Comparison of ENCODE assay signal across 9 mouse cellular contexts in genomic region chr1:193510066-193510793, GRCm38 (mm10).
A peak's percentile ranks its signal among the peaks of the same experiment; 100 is the strongest.
DNase-seq lines count a peak whose midpoint lies in the region; ATAC-seq and TF ChIP-seq lines count a peak whose summit lies in the region.
"Had no signal": no experiment of that assay in that cellular context is flagged by ENCODE, and none has a peak within 500 bp of the region (broad histone marks: within the 10 kb centered on the region; RNA-seq: fewer than 3 reads in every experiment).

No protein-coding gene starts in this region.

- no peak overlapping the region for H3K27ac ChIP-seq in heart, embryonic 15.5 days
- H3K27ac ChIP-seq in intestine, embryonic 14.5 days (ENCODE audit: low read depth), result peak overlapping the region; percentile 70
- 0 out of 2 replicates have a peak overlapping the region, but pooled peaks have one; percentile 14 for H3K27ac ChIP-seq in limb, embryonic 10.5 days
- no peak overlapping the region for H3K27ac ChIP-seq in hindbrain, postnatal 0 days

- no peak overlapping the region for H3K9ac ChIP-seq in heart, embryonic 15.5 days
- H3K9ac ChIP-seq in intestine, embryonic 14.5 days (ENCODE audit: low read length), result no peak overlapping the region
- H3K9ac ChIP-seq in hindbrain, postnatal 0 days (replicated peaks; ENCODE audit: low read length), result no peak overlapping the region

- H3K27me3 ChIP-seq in heart, embryonic 15.5 days, result no peaks in the 10 kb centered on the region
- H3K27me3 ChIP-seq in intestine, embryonic 14.5 days (replicated peaks; ENCODE audit: control insufficient read depth, insufficient read depth, low read length), result no peaks in the 10 kb centered on the region
- 0 out of 2 replicates have a peak, but pooled peaks cover 17% of the 10 kb centered on the region for H3K27me3 ChIP-seq in limb, embryonic 10.5 days (ENCODE audit: low read depth, poor library complexity, severe bottlenecking)
- H3K27me3 ChIP-seq in hindbrain, postnatal 0 days (ENCODE audit: insufficient read depth, low read length), result no peaks in the 10 kb centered on the region

- H3K4me3 ChIP-seq in heart, embryonic 15.5 days, result no peak overlapping the region
- peak overlapping the region; percentile 22; the same call in 1 of the 2 replicates for H3K4me3 ChIP-seq in intestine, embryonic 14.5 days (ENCODE audit: low read depth, low read length)
- H3K4me3 ChIP-seq in limb, embryonic 10.5 days, result no peak overlapping the region
- no peak overlapping the region for H3K4me3 ChIP-seq in hindbrain, postnatal 0 days (ENCODE audit: low read length)

- no peaks in the 10 kb centered on the region; the same call in 1 of the 2 replicates for H3K4me1 ChIP-seq in heart, embryonic 15.5 days (replicated peaks)
- peaks cover 22% of the 10 kb centered on the region; the same call in 1 of the 2 replicates for H3K4me1 ChIP-seq in intestine, embryonic 14.5 days (replicated peaks; ENCODE audit: control insufficient read depth, insufficient read depth, low read length)
- peaks cover 29% of the 10 kb centered on the region for H3K4me1 ChIP-seq in limb, embryonic 10.5 days
- no peaks in the 10 kb centered on the region for H3K4me1 ChIP-seq in hindbrain, postnatal 0 days (ENCODE audit: insufficient read depth, low read length)

- ATAC-seq in heart, embryonic 15.5 days (replicated peaks; ENCODE audit: insufficient number of reproducible peaks, insufficient read depth, low FRiP score, low read depth), result peak; percentile 20; the same call in 1 of the 2 replicates
- ATAC-seq in intestine, embryonic 14.5 days (replicated peaks; ENCODE audit: low FRiP score, low TSS enrichment, low read depth), result peak; percentile 87
- no peak for ATAC-seq in hindbrain, postnatal 0 days

- WGBS in heart, embryonic 15.5 days, result 62% methylated on average over 8 of the region's 8 CpGs
- 48% methylated on average over 8 of the region's 8 CpGs for WGBS in intestine, embryonic 14.5 days
- 36% methylated on average over 8 of the region's 8 CpGs for WGBS in limb, embryonic 10.5 days
- 47% methylated on average over 8 of the region's 8 CpGs for WGBS in hindbrain, postnatal 0 days

- no peak overlapping the region for H3K4me2 ChIP-seq in heart, embryonic 15.5 days
- peak overlapping the region; percentile 40 for H3K4me2 ChIP-seq in intestine, embryonic 14.5 days (ENCODE audit: low read length)
- no peak overlapping the region for H3K4me2 ChIP-seq in hindbrain, postnatal 0 days (ENCODE audit: low read depth, low read length)

- TF ChIP-seq CTCF in hindbrain, postnatal 0 days (IDR thresholded peaks at IDR 0.05; ENCODE audit: low read depth), result no peak

- no peaks in the 10 kb centered on the region for H3K36me3 ChIP-seq in heart, embryonic 15.5 days
- H3K36me3 ChIP-seq in intestine, embryonic 14.5 days (ENCODE audit: control insufficient read depth, insufficient read depth, low read length), result no peaks in the 10 kb centered on the region
- no peaks in the 10 kb centered on the region for H3K36me3 ChIP-seq in limb, embryonic 10.5 days
- H3K36me3 ChIP-seq in hindbrain, postnatal 0 days (ENCODE audit: insufficient read depth, low read length), result no peaks in the 10 kb centered on the region

- intact Hi-C loops in gastrocnemius, postnatal 14 days (cut with DNase I; ENCODE audit: low total_unique reads), result no loop called here

- H3K9me3 ChIP-seq in heart, embryonic 15.5 days (replicated peaks), result no peaks in the 10 kb centered on the region
- H3K9me3 ChIP-seq in intestine, embryonic 14.5 days (ENCODE audit: control insufficient read depth, low read length), result no peaks in the 10 kb centered on the region
- H3K9me3 ChIP-seq in limb, embryonic 10.5 days (replicated peaks), result no peaks in the 10 kb centered on the region
- H3K9me3 ChIP-seq in hindbrain, postnatal 0 days (ENCODE audit: low read length), result no peaks in the 10 kb centered on the region

- no peak for DNase-seq in heart, adult 9 months (ENCODE audit: low spot score in 2 of 2)
- DNase-seq in intestine, embryonic 14.5 days (ENCODE audit: low spot score), result peak; percentile 69
- DNase-seq in limb, embryonic 10.5 days (ENCODE audit: low spot score), result no peak
- peak; percentile 33 to 54 for DNase-seq in lung, postnatal 4 days
- no peak for DNase-seq in gastrocnemius, postnatal 14 days
- DNase-seq in hindbrain, postnatal 0 days (ENCODE audit: low spot score), result no peak
- no peak for DNase-seq in layer of hippocampus, postnatal 10 days (ENCODE audit: low spot score in 2 of 2)
- DNase-seq: heart, postnatal 10 days had no signal

Comparison
In these comparisons a context has a peak if more than half of its experiments do, and no peak if none do; other contexts are left out.
1. H3K27ac ChIP-seq: peak in intestine, embryonic 14.5 days (single experiment) and limb, embryonic 10.5 days (single experiment); none in heart, embryonic 15.5 days (single experiment) and hindbrain, postnatal 0 days (single experiment).
2. DNase-seq: peak in intestine, embryonic 14.5 days (single experiment) and lung, postnatal 4 days (2 of 2); none in heart, adult 9 months (0 of 2), limb, embryonic 10.5 days (single experiment), gastrocnemius, postnatal 14 days (single experiment), hindbrain, postnatal 0 days (single experiment) and layer of hippocampus, postnatal 10 days (0 of 2).